Mouse (Mus musculus) bone marrow macrophage, adult 2 months (primary cell): ENCODE data around the gene Ube2cbp.

ENCODE experiments used
- CTCF ChIP-seq: IDR thresholded peaks from 2 replicates; pipeline ENCODE4 v1.5.1; 2012; ENCODE audit warnings: low read depth, mild to moderate bottlenecking, low read length, moderate library complexity
- POLR2A ChIP-seq: IDR thresholded peaks from 2 replicates; pipeline ENCODE4 v1.6.1; 2012; ENCODE audit warnings: mild to moderate bottlenecking, low read depth, low read length, borderline replicate concordance

- TF ChIP-seq POLR2A (no peak), CTCF (no peak)
Measured at GRCm38 (mm10) chr9:86319516-86320140, 145.1 kb downstream of the Ube2cbp start.
